Mouse (Mus musculus) left cerebral cortex, postnatal 36 days (tissue): Measurements from ENCODE around the gene Zfp865. TPM values are rescaled to one million over a fixed set of nuclear protein-coding genes. Genes with fewer than 3 reads are reported as not detected.
"Not testable (repeated sequence)": the region's sequence is repeated elsewhere in the genome, so short reads cannot be mapped to it uniquely, and the experiment has no call there.

Source experiments
- DNase-seq, 2 experiments: peaks; one replicate each; pipeline ENCODE4 v3.0.0; 2021 to 2022; ENCODE audit warnings: low spot score in 2 of 2, mixed read lengths in 1 of 2
- intact Hi-C: fragments of 180-260 bp; cut with DNase I; formaldehyde crosslinking; loops from one replicate; pipeline ENCODE4 v1.15.1; 2025
- total RNA-seq, 2 experiments: library from RNA; stranded (reverse); gene quantifications; 2 replicates each; pipeline ENCODE4 v1.2.3; 2021

Zfp865 gene
- total RNA-seq, 2 experiments from 2014 or later = 32.7 to 42.3 TPM

DNA sequence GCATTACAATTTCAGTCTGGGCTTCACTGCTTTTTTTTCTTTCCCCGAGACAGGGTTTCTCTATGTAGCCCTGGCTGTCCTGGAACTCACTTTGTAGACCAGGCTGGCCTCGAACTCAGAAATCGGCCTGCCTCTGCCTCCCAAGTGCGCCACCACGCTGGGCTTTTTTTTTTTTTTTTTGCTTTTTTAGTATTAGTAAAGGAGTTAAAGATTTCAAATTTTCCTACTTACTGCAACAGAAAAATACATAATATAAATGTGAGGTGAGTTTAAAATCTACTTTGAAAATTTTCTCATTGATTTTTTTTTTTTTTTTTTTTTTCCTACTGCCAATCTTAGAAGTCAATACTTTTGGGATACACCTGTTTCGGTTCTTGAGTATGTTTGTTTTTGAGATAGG is 44.7 kb downstream of the Zfp865 start:
- intact Hi-C loops = loop anchor here (10.0 kb wide), 1 partner anchor 1370 kb away; the partner anchor contains the start of genes Mboat7 and Tsen34
- no peak for DNase-seq

DNA sequence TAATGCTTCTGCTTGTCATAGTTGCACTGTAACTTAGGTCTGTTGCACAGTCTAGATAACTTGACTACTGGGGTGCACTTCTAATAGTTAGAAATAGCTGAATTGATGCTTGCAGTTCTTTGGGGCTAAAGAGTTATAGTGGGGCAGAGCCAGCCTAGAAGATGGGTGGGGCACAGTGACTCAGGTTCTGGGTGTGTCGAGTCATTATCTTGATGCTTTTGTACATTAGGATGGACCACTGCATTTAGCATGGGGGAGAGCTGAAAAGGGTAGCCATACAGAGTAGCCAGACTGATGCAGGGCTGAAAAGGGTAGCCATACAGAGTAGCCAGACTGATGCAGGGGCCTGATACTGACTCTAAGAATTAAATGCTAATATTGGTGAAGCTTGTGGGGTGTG is 53.4 kb downstream of the Zfp865 start:
- no peak for DNase-seq
- intact Hi-C loops = no loop called here

DNA sequence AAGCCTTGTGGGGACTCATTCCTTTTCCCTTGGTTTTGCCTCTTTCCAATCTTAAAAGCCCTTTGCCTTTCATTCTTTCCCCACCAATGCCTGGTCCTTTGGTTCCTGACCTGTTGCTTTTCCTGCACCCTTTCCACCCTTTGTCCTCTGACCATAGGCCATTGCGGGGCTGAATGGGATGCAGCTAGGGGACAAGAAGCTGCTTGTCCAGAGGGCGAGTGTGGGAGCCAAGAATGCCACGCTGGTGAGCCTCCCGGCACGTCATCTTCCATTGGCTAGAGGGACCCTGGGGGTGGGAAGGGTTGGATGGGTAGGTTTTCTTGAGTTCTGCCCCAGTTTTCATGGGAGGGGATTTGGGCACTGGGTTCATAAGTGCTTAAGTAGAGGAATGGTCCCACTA is 54.8 kb downstream of the Zfp865 start:
- intact Hi-C loops = no loop called here
- no peak for DNase-seq

DNA sequence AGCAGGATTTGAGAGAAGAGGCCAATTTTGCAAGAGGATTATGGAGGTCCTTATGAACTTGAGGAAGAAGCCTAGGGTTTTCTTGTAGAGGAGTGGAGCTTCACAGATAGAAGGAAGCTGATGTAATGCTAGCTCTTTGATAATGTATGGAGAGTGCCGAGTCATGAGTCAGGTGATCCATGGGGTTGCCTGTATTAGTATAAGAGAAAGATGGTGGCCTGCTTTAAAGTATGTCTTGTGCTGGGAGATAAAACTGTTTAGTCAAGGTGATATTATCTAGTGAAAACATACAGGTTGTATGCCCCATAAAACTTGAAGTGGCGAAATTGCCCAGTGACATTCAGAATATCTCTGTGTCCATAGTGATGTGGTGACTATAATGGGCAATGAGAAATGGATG is 56.8 kb downstream of the Zfp865 start:
- intact Hi-C loops = no loop called here
- no peak for DNase-seq

DNA sequence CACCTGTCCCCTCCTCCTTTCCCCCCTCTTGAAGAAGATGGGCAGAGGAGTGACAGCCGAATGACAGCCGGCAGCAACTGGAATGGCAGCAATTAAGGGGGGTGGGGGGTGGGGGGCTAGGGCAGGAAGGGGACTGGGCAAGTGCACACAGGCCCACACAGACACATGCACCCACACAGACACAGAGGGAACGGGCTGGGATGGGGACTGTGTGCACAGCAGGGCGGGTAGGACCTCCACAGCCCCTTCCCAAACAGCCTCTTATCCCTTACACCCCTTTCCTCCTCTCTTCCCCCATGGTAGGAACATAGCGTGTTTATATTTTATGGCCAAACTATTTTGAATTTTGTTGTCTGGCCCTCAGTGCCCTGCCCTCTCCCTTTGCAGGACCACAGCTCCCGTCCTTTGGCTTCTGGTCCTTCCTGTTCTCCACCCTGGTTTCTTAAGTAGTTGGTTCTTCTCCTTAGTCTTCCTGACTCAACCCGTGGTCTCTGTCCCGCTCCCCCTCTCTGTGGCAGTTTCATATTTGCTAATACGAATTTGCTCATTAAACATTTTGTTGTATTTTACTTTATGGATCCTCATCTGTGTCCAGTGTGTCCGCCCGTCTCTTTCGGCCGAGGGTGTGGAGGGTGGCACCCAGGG is 59.3 kb downstream of the Zfp865 start:
- intact Hi-C loops = loop anchor here (1.0 to 10.0 kb wide), 2 partner anchors 17 to 1435 kb away; partner anchors contain the start of genes Cnot3 and U2af2

DNA sequence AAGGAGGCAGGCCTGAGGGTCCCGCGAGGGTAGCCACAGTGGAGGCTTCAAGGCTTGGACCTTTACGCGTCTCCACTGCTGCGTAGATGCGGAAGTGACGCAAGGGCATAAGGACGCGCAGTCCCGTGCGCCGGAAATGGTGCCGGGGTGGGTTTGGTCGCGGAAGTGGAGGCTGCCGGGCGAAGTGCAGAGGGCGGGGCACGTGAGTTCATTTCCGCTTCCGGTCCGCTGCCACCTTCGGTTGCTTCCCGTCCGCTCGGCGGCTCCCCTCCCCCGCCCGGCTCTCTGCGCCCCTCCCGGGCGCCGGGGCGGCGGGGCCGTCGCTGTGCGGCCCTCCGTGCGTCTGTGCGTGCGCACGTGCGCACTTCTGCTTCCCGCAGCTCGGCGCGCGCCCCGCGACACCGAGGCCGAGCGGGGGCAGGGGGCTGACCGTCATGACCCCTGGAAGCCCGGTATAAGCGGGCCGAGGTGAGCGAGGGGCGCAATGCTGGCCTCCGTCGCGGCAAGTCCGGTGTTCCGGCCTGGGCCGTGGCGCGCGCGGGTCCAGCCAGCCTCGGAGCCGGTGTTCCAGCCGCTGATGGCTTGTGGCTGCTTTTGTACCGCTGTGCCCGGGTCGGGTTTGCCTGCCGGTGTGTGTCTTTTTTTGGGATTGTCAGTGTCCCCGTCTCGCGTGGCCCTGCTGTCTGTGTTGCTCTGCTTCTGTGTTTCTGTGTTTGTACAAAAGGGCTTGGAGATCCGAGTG is 60.0 kb downstream of the Zfp865 start, which contains the start of gene Epn1:
Gene Epn1 (plus strand): TSS at position 226 of the 742 bp plus-strand sequence.
- peak; percentile 97 to 98 for DNase-seq
- intact Hi-C loops = loop anchor here (1.0 to 10.0 kb wide), 2 partner anchors 18 to 1435 kb away; partner anchors contain the start of genes Cnot3 and U2af2

More for the DNA sequence above, 59.3 kb downstream of the Zfp865 start:
- not testable (repeated sequence) for DNase-seq

DNA sequence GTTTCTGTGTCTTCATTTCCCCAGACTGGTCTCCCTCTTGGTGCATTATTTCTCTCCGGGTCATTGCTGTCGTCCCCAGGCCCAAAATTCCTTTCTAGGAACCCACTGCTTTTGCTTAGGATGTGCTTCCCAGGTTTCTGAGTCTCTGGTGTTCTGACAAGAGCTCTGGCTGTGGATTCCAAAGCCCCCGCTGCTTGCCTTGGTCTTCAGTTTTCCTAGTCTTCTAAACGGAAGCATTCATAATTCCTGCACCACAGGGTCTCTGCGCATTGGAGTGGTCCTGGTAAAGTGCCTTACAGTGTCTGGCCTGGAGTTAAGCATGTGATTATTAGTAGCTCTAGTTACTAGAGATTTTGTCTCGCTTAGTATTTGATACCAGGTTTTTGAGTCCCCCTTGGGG is 60.6 kb downstream of the Zfp865 start:
- intact Hi-C loops = loop anchor here (1.0 to 10.0 kb wide), 2 partner anchors 19 to 1436 kb away; partner anchors contain the start of genes Cnot3 and U2af2
- no peak for DNase-seq

DNA sequence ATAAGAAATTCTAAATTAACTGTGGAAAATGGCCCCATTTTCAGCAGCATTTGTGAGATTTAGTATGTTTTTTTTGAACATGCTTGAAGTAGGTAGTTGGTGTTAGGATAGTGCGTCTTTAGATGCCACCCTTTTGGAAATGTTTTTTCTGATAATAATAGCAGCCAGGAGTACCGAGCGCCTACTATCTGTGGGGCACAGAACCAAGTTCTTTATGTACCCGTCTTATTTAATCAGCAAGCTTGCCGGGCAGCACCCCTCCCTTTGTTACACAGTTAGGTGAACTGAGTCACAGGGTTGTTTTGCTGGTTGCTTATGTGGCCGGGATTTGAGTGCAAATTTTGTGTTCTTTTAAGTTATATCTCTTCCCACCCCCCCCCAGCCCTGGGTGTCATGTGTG is 61.1 kb downstream of the Zfp865 start:
- intact Hi-C loops = loop anchor here (10.0 kb wide), 1 partner anchor 1436 kb away; the partner anchor contains the start of gene Cnot3
- DNase-seq = no peak

DNA sequence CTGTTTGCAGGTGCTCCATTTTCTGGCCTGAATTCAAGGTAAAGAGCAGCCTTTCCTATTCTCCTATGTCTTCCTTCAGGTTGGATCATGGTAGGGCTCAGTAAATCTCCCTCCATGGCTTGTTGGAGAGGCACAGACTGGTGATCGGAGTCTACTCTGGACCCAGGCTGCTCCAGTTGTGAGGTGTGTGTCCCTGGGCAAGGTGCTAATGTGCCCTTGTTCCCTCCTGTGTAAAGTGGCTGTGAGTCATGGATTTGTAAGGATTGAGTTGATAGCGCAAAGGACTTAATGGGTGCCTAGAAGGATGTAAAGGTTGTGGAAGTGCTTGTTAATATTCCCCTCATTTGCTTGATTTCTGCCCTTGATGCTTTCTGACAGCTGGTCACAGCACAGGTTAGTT is 61.8 kb downstream of the Zfp865 start:
- DNase-seq = no peak
- intact Hi-C loops = loop anchor here (10.0 kb wide), 1 partner anchor 1437 kb away; the partner anchor contains the start of gene Cnot3

DNA sequence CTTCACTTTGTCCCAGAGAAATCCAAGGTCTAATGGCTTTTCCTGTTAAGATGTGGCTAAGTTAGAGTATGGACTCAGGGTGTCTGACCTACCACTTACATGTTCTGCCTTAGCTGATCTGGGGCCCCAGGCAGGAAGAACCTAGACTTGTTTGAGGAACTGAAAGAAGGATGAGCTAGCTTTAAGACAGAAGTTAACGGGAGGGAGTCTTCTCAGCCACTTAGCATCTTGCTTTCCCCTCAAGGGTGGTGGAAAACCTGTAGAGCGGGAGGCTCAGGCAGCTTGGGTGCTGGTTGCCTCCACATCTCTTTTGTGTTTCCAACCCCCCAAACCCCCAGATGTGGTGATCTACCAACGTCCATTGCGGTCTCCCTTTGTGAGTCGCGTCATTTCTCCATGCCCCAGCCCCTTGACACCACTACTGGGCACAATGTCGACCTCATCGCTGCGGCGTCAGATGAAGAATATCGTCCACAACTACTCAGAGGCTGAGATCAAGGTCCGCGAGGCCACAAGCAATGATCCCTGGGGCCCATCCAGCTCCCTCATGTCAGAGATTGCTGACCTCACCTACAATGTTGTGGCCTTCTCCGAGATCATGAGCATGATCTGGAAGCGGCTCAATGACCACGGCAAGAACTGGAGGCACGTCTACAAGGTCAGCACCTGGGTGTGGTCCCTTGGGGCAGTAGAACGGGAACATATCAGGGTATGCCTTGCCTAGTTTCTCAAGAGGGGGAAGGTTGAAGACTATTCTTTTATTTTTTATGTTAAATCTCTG is 63.3 kb downstream of the Zfp865 start:
- DNase-seq = no peak
- intact Hi-C loops = loop anchor here (10.0 kb wide), 1 partner anchor 1439 kb away; the partner anchor contains the start of gene Cnot3

DNA sequence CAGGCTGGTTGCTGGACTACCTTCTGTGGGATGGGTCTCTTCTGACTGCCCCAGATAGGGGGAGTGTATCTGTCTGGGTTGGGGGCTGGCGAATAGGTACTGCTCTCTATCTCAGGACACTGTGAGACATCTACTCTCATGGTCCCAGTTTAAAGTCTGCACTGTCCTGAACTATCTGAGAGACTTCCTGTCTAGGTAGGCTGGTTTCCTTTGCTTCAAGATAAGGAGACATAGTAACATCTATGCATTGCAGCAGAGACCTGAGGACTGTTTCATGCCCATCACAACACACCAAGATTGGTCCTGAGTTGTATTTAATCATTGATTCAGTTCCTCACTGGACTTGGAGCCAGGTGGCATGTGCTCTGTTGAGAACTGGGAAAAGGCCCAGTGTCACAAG is 65.3 kb downstream of the Zfp865 start:
- intact Hi-C loops = loop anchor here (10.0 kb wide), 1 partner anchor 1441 kb away; the partner anchor contains the start of gene Cnot3
- DNase-seq = no peak

Other genes starting within 250 kb of the Zfp865 start
- gene Fam71e2, start 249.1 kb upstream of the Zfp865 start, total RNA-seq = not detected
- under 1 TPM; 0.43 to 0.59 TPM for gene Il11, start 237.5 kb upstream of the Zfp865 start, total RNA-seq
- gene Tmem190, start 237.4 kb upstream of the Zfp865 start, total RNA-seq = not detected
- gene Tmem238, start 230.7 kb upstream of the Zfp865 start, total RNA-seq = 1 to 10 TPM; 2.7 to 3.7 TPM
- gene Rpl28, start 227.5 kb upstream of the Zfp865 start, total RNA-seq = 100 to 1,000 TPM; 416 to 455 TPM
- 100 to 1,000 TPM in 1 of 2 experiments, 10 to 100 TPM in 1; 98.6 to 117 TPM for gene Ube2s, start 207.8 kb upstream of the Zfp865 start, total RNA-seq
- gene Shisa7, start 175.7 kb upstream of the Zfp865 start, total RNA-seq = 100 to 1,000 TPM in 1 of 2 experiments, 10 to 100 TPM in 1; 95.1 to 151 TPM
- 1 to 10 TPM; 6.0 to 8.6 TPM for gene Isoc2b, start 150.1 kb upstream of the Zfp865 start, total RNA-seq
- gene Isoc2a, start 143.2 kb upstream of the Zfp865 start, total RNA-seq = 10 to 100 TPM; 10.3 to 13.5 TPM
- under 1 TPM in 1 of 2 experiments, not detected in 1; 0.32 TPM for gene Gm36210, start 113.9 kb upstream of the Zfp865 start, total RNA-seq
- gene Zfp628, start 105.2 kb upstream of the Zfp865 start, total RNA-seq = 10 to 100 TPM; 14.0 to 17.0 TPM
- 100 to 1,000 TPM; 103 to 106 TPM for gene Nat14, start 98.3 kb upstream of the Zfp865 start, total RNA-seq
- gene Ssc5d, start 94.6 kb upstream of the Zfp865 start, total RNA-seq = 1 to 10 TPM in 1 of 2 experiments, under 1 TPM in 1; 0.84 to 3.6 TPM
- gene Sbk2, start 56.0 kb upstream of the Zfp865 start, total RNA-seq = under 1 TPM in 1 of 2 experiments, not detected in 1; 0.15 TPM
- gene Sbk3, start 49.2 kb upstream of the Zfp865 start, total RNA-seq = under 1 TPM; 0.44 to 0.86 TPM
- 10 to 100 TPM; 30.9 to 31.3 TPM for gene Zfp579, start 24.2 kb upstream of the Zfp865 start, total RNA-seq
- gene Zfp524, start 6.0 kb upstream of the Zfp865 start, total RNA-seq = 1 to 10 TPM; 6.7 to 7.0 TPM
- gene Fiz1, start 5.7 kb upstream of the Zfp865 start, total RNA-seq = 10 to 100 TPM; 22.2 to 32.9 TPM
- not detected for gene Gm44973, start 4.9 kb upstream of the Zfp865 start, total RNA-seq
- gene Ccdc106, start 177 bp downstream of the Zfp865 start, total RNA-seq = 10 to 100 TPM; 60.6 to 60.9 TPM
- 1 to 10 TPM in 1 of 2 experiments, not detected in 1; 1.1 TPM for gene 4632433K11Rik, start 13.7 kb downstream of the Zfp865 start, total RNA-seq
- 1 to 10 TPM; 5.3 to 5.7 TPM for gene Zfp784, start 18.1 kb downstream of the Zfp865 start, total RNA-seq
- gene Zfp580, start 31.2 kb downstream of the Zfp865 start, total RNA-seq = 10 to 100 TPM; 27.4 to 35.7 TPM
- gene U2af2, start 41.8 kb downstream of the Zfp865 start, total RNA-seq = 100 to 1,000 TPM; 162 to 183 TPM
- 100 to 1,000 TPM; 435 to 530 TPM for gene Epn1, start 59.9 kb downstream of the Zfp865 start, total RNA-seq
- gene Rfpl4, start 96.6 kb downstream of the Zfp865 start, total RNA-seq = not detected
- under 1 TPM; 0.32 to 0.68 TPM for gene Rasl2-9, start 105.6 kb downstream of the Zfp865 start, total RNA-seq
- gene Vmn1r55, start 129.3 kb downstream of the Zfp865 start, total RNA-seq = not detected
- not detected for gene Vmn1r56, start 176.4 kb downstream of the Zfp865 start, total RNA-seq
- not detected for gene Vmn1r57, start 198.1 kb downstream of the Zfp865 start, total RNA-seq